Mouse (Mus musculus) ES-E14 (cell line): ENCODE measurements around the gene Ntrk2.

Source experiments
- CHD2 ChIP-seq: IDR thresholded peaks from 2 replicates; pipeline ENCODE4 v1.6.1; 2014; ENCODE audit warnings: mild to moderate bottlenecking, low read depth, low read length, inconsistent platforms
- HCFC1 ChIP-seq: IDR thresholded peaks from 2 replicates; pipeline ENCODE4 v1.6.1; 2012; ENCODE audit warnings: low read length, inconsistent platforms, borderline replicate concordance; ENCODE audit not compliant: insufficient read depth
- MAFK ChIP-seq: IDR thresholded peaks from 2 replicates; pipeline ENCODE4 v1.6.1; 2014; ENCODE audit warnings: mild to moderate bottlenecking, low read depth, low read length, inconsistent platforms; ENCODE audit not compliant: insufficient read depth
- ZC3H11A ChIP-seq: IDR thresholded peaks from 2 replicates; pipeline ENCODE4 v1.6.1; 2012; ENCODE audit warnings: low read depth, mild to moderate bottlenecking, inconsistent platforms, low read length, borderline replicate concordance

GRCm38 (mm10) chr13:59100086-59100485 lies 293.7 kb downstream of the Ntrk2 start:
- TF ChIP-seq HCFC1 (no peak), MAFK (no peak), CHD2 (no peak), ZC3H11A (no peak)
